Mouse (Mus musculus) heart, adult 2 months (tissue): ENCODE measurements around the gene Ets1. TPM values are rescaled to one million over a fixed set of nuclear protein-coding genes. Genes with fewer than 3 reads are reported as not detected.
A peak's percentile ranks its signal among the peaks of the same experiment; 100 is the strongest.

Experiments
- DNase-seq, 2 experiments: peaks; one replicate each; pipeline ENCODE4 v3.0.0; 2021
- H3K27ac ChIP-seq: fragments of 200-600 bp; 2 replicates; pipeline ENCODE4 v1.8.1; 2022
- H3K27me3 ChIP-seq: fragments of 200-500 bp; 2 replicates; pipeline ENCODE4 v1.6.1; 2012; ENCODE audit warnings: mild to moderate bottlenecking, low read length, inconsistent platforms, mixed read lengths; ENCODE audit not compliant: control insufficient read depth, insufficient read depth
- H3K36me3 ChIP-seq: fragments of 200-500 bp; 2 replicates; pipeline ENCODE4 v1.6.1; 2012; ENCODE audit warnings: low read length, inconsistent platforms; ENCODE audit not compliant: control insufficient read depth, insufficient read depth
- H3K4me1 ChIP-seq: fragments of 200-500 bp; 2 replicates; pipeline ENCODE4 v1.6.1; 2011; ENCODE audit warnings: low read length; ENCODE audit not compliant: control insufficient read depth, insufficient read depth
- H3K4me3 ChIP-seq: fragments of 200-600 bp; 2 replicates; pipeline ENCODE4 v1.8.1; 2022
- H3K79me2 ChIP-seq: fragments of 200-500 bp; replicated peaks from 2 replicates; pipeline ENCODE4 v1.6.1; 2012; ENCODE audit warnings: mild to moderate bottlenecking, inconsistent platforms, low read length, moderate library complexity, mixed read lengths; ENCODE audit not compliant: control insufficient read depth, insufficient read depth
- H3K9ac ChIP-seq: fragments of 200-500 bp; 2 replicates; pipeline ENCODE4 v1.6.1; 2012; ENCODE audit warnings: low read depth, mild to moderate bottlenecking, control low read depth, inconsistent platforms, low read length, mixed read lengths
- CTCF ChIP-seq: fragments of 200-600 bp; IDR thresholded peaks from 2 replicates; pipeline ENCODE4 v1.8.1; 2022; ENCODE audit warnings: antibody characterized with exemption, mild to moderate bottlenecking, moderate library complexity
- EP300 ChIP-seq: fragments of 200-500 bp; IDR thresholded peaks from 2 replicates; pipeline ENCODE4 v1.6.1; 2011; ENCODE audit warnings: low read depth, low read length, control low read depth; ENCODE audit not compliant: insufficient read depth
- POLR2A ChIP-seq: fragments of 200-500 bp; IDR thresholded peaks from 2 replicates; pipeline ENCODE4 v1.6.1; 2011; ENCODE audit warnings: mild to moderate bottlenecking, low read depth, low read length, control low read depth; ENCODE audit not compliant: insufficient read depth
- WGBS: fragments of 180-500 bp; shearing (Covaris S2); methylation state at CpG from one replicate; pipeline ENCODE4 v1.1.7; 2018; 5-methylcytosine and 5-hydroxymethylcytosine counted together
- intact Hi-C: fragments of 180-260 bp; cut with DNase I; formaldehyde crosslinking; loops from one replicate; pipeline ENCODE4 v1.15.1; 2025
- polyA plus RNA-seq: library from polyadenylated mRNA; depleted of rRNA; stranded (reverse); fragments of >200 nt; gene quantifications from 2 replicates; pipeline ENCODE4 v1.2.3, GENCODE M21; 2012
- total RNA-seq, 2 experiments: library from RNA; stranded (reverse); gene quantifications; 2 replicates each; pipeline ENCODE4 v1.2.3; 2021

Ets1 gene
- total and polyA plus RNA-seq, 3 experiments, result 22.6 to 48.7 (median 40.7) TPM

DNA sequence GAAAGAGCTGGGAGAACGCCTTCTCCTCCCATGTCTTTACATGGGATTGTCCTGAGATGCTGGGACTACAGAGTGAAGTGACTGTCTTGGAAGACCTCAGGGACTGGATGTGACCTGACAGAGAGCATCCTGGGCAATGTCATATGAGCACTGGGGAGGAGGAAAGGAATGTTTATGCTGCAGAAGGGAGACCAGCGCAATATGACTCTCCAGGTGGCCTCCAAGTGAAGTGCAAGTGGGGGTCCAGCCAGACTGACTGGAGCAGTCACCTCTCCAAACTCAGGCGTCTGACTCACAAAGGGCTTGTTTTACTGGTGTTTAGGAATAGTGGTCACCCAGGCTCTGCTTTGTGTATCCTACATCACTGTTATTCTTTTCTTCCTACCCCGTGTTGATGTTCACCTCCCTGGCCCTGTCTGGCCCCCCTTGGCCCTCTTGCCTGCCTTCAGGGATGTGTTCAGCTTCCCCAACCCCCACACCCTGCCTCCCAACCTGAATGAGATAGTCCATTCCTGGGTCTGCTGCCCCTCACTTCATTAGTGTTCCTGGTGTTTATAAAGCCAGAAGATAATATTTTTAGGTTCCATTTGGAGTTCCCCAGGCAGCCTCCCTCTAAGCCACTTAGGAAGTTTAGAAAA is 42.2 kb downstream of the Ets1 start:
- H3K79me2 ChIP-seq, result no peaks in the 10 kb centered on the region
- WGBS, result 76% methylated on average over 4 of the region's 4 CpGs
- peaks cover 28% of the 10 kb centered on the region for H3K36me3 ChIP-seq
- intact Hi-C loops, result no loop called here
- peaks cover 17% of the 10 kb centered on the region for H3K4me1 ChIP-seq
- TF ChIP-seq POLR2A (no peak), EP300 (no peak), CTCF (no peak)
- DNase-seq, result no peak
- no peak overlapping the region for H3K4me3 ChIP-seq
- H3K27ac ChIP-seq, result no peak overlapping the region; the same call in 1 of the 2 replicates
- no peak overlapping the region for H3K9ac ChIP-seq
- no peaks in the 10 kb centered on the region for H3K27me3 ChIP-seq

DNA sequence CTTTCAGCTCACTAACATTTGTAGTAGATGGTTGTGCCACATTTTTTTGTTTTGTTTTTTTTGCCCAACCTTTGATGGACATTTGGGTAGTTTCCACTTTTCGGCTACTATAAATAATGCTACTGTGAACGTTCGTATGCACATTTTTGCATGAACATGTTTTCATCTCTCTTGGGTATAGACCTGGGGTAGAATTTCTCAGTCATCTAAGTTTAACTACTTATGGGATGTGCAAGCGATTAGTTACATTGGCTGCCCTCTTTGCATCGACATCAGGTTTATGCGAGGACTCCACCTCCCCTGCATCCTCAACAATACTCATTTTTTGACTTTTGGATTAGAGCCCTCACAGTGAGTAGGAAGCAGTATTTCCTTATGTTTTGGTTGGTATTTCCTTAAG is 43.5 kb downstream of the Ets1 start:
- peaks cover 13% of the 10 kb centered on the region for H3K4me1 ChIP-seq
- DNase-seq, result no peak
- H3K36me3 ChIP-seq, result peaks cover 23% of the 10 kb centered on the region
- intact Hi-C loops, result no loop called here
- no peak for TF ChIP-seq POLR2A
- TF ChIP-seq EP300, result no peak
- no peak for TF ChIP-seq CTCF
- no peak overlapping the region for H3K4me3 ChIP-seq
- peak overlapping the region; percentile 8; the same call in 1 of the 2 replicates for H3K27ac ChIP-seq
- WGBS, result 47% methylated on average over 6 of the region's 6 CpGs
- H3K27me3 ChIP-seq, result no peaks in the 10 kb centered on the region
- H3K79me2 ChIP-seq, result 0 out of 2 replicates have a peak, but pooled peaks cover 3% of the 10 kb centered on the region
- no peak overlapping the region for H3K9ac ChIP-seq

DNA sequence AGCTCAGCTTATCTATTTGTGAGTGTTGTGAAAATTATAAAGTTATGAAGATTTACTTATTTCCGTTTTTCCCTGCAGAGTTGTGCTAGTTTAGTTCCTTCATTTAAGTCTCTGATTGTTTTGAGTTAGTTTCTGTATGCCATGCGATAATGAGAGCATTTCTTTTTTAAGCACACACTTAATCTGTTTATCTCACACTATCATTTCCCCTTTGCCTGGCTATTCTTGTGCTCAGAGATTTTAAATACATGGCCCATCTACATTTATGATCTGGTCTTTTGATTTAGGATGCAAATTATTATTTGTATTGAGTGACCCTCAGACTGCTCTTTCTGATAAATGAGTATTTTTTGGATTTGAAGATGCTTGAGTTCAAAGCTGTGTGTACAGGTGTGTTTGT is 44.2 kb downstream of the Ets1 start:
- DNase-seq, result no peak
- intact Hi-C loops, result no loop called here
- peaks cover 9% of the 10 kb centered on the region for H3K4me1 ChIP-seq
- H3K9ac ChIP-seq, result no peak overlapping the region
- H3K79me2 ChIP-seq, result 0 out of 2 replicates have a peak, but pooled peaks cover 3% of the 10 kb centered on the region
- WGBS, result 43% methylated on average over 2 of the region's 2 CpGs
- TF ChIP-seq EP300, result no peak
- no peak for TF ChIP-seq CTCF
- TF ChIP-seq POLR2A, result no peak
- peaks cover 17% of the 10 kb centered on the region for H3K36me3 ChIP-seq
- no peak overlapping the region for H3K4me3 ChIP-seq
- no peaks in the 10 kb centered on the region for H3K27me3 ChIP-seq
- H3K27ac ChIP-seq, result peak overlapping the region; percentile 8; the same call in 1 of the 2 replicates

GRCm38 (mm10) chr9:32685793-32686558 is 50.0 kb downstream of the Ets1 start:
- intact Hi-C loops, result no loop called here
- Histone ChIP-seq H3K4me3 (no peak overlapping the region), H3K36me3 (peaks cover 6% of the 10 kb centered on the region), H3K79me2 (0 out of 2 replicates have a peak, but pooled peaks cover 3% of the 10 kb centered on the region), H3K9ac (no peak overlapping the region), H3K27me3 (no peaks in the 10 kb centered on the region), H3K27ac (no peak overlapping the region), H3K4me1 (peaks cover 5% of the 10 kb centered on the region)
- DNase-seq, result no peak
- TF ChIP-seq POLR2A, result no peak
- TF ChIP-seq CTCF, result no peak
- TF ChIP-seq EP300, result no peak
- 61% methylated on average over 8 of the region's 8 CpGs for WGBS

DNA sequence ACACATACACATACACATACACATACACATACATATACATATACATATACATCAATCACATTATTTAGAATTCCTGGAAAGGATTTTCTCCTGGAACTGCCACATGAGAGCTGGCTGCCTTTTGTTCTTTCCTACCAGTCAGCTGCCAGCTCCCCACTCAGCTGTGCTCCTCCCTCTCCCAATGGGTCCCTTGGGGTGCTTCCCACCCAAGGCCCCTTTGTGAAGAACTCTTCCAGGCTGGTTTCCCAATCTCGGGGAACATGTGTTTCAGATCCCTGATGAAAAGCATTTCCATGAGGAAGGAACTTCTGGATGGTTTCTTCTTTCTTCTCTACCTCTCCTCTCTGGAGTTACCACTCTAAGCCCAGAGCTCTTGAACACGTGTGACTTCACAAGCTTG is 52.3 kb downstream of the Ets1 start:
- Histone ChIP-seq H3K27me3 (no peaks in the 10 kb centered on the region), H3K36me3 (peaks cover 10% of the 10 kb centered on the region), H3K9ac (no peak overlapping the region), H3K4me3 (no peak overlapping the region), H3K4me1 (peaks cover 8% of the 10 kb centered on the region), H3K27ac (peak overlapping the region; percentile 38; the same call in 1 of the 2 replicates), H3K79me2 (0 out of 2 replicates have a peak, but pooled peaks cover 3% of the 10 kb centered on the region)
- DNase-seq, result no peak
- TF ChIP-seq POLR2A (no peak), EP300 (no peak), CTCF (no peak)
- 44% methylated on average over 2 of the region's 2 CpGs for WGBS
- intact Hi-C loops, result no loop called here
